Mouse (Mus musculus): ENCODE results near the gene Cdkn2c.

- TF ChIP-seq CTCF (IDR thresholded peaks at IDR 0.05; ENCODE audit: extremely low read depth, insufficient read length, insufficient replicate concordance, low read depth, low read length) = no peak
- TF ChIP-seq POLR2A (IDR thresholded peaks at IDR 0.05; ENCODE audit: low read depth, low read length) = no peak
Measured at GRCm38 (mm10) chr4:109671941-109672340, 5.0 kb upstream of the Cdkn2c start.

Data from small intestine, adult 2 months (tissue).